Mouse (Mus musculus): ENCODE data around the gene Morn1. TPM values are rescaled to one million over a fixed set of nuclear protein-coding genes. Genes with fewer than 3 reads are reported as not detected.

The Morn1 gene
- polyA plus RNA-seq, 1 experiment from 2014 or later: 8.9 TPM

GRCm38 (mm10) chr4:155173822-155174785 lies 87.7 kb downstream of the Morn1 start:
- peak overlapping the region; percentile 23; the same call in 1 of the 2 replicates for H3K4me2 ChIP-seq (replicated peaks)
- WGBS: 20% methylated on average over 17 of the region's 17 CpGs
- peaks cover 82% of the 10 kb centered on the region for H3K4me1 ChIP-seq
- H3K27ac ChIP-seq (replicated peaks): peak overlapping the region; percentile 86
- H3K4me3 ChIP-seq: no peak overlapping the region
- peak overlapping the region; percentile 26; the same call in 1 of the 2 replicates for H3K9ac ChIP-seq (replicated peaks)
- ATAC-seq (replicated peaks): 0 out of 2 replicates have a peak, but pooled peaks have one; percentile 1
- H3K36me3 ChIP-seq: no peaks in the 10 kb centered on the region
- no peaks in the 10 kb centered on the region for H3K9me3 ChIP-seq
- H3K27me3 ChIP-seq: no peaks in the 10 kb centered on the region

- Histone ChIP-seq H3K4me1 (peaks cover 78% of the 10 kb centered on the region), H3K9ac (replicated peaks) (no peak overlapping the region), H3K9me3 (no peaks in the 10 kb centered on the region), H3K27ac (replicated peaks) (no peak overlapping the region), H3K27me3 (no peaks in the 10 kb centered on the region), H3K36me3 (no peaks in the 10 kb centered on the region), H3K4me2 (replicated peaks) (no peak overlapping the region), H3K4me3 (no peak overlapping the region)
- no peak for ATAC-seq (replicated peaks)
- 72% methylated on average over 3 of the region's 3 CpGs for WGBS
Observed at GRCm38 (mm10) chr4:155176210-155176609, 89.8 kb downstream of the Morn1 start.

DNA sequence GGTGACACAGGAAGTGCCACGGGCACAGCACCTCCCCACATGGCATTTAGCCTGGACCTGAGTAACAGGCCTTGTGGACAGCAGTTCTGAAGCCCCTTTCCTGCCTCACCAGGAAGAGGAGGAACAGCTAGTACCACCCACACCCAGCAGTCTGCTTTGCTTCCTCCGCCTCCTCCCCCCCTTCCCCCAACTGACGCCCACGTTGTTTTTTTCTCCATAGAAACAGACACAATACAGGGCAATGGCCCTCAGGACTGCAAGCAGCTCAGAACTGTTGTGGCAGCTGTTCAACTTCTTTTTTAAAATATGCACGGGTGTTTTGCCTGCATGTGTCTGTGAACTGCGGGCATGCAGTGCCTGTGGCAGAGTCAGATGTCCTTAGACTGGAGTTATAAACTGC lies 91.9 kb downstream of the Morn1 start:
- H3K36me3 ChIP-seq: no peaks in the 10 kb centered on the region
- no peaks in the 10 kb centered on the region for H3K27me3 ChIP-seq
- H3K9ac ChIP-seq (replicated peaks): 0 out of 2 replicates have a peak overlapping the region, but pooled peaks have one; percentile 17
- H3K4me3 ChIP-seq: no peak overlapping the region
- 2% methylated on average over 6 of the region's 6 CpGs for WGBS
- ATAC-seq (replicated peaks): peak; percentile 65
- H3K9me3 ChIP-seq: no peaks in the 10 kb centered on the region
- H3K4me2 ChIP-seq (replicated peaks): peak overlapping the region; percentile 10
- H3K4me1 ChIP-seq: peaks cover 57% of the 10 kb centered on the region
- H3K27ac ChIP-seq (replicated peaks): peak overlapping the region; percentile 64

- H3K4me2 ChIP-seq (replicated peaks): no peak overlapping the region
- H3K9ac ChIP-seq (replicated peaks): no peak overlapping the region
- H3K27me3 ChIP-seq: no peaks in the 10 kb centered on the region
- no peak overlapping the region for H3K4me3 ChIP-seq
- H3K9me3 ChIP-seq: no peaks in the 10 kb centered on the region
- H3K27ac ChIP-seq (replicated peaks): peak overlapping the region; percentile 64
- no peaks in the 10 kb centered on the region for H3K36me3 ChIP-seq
- no peak for ATAC-seq (replicated peaks)
- peaks cover 50% of the 10 kb centered on the region for H3K4me1 ChIP-seq
- 32% methylated on average over 3 of the region's 3 CpGs for WGBS
Observed at GRCm38 (mm10) chr4:155178981-155179512, 92.7 kb downstream of the Morn1 start.

GRCm38 (mm10) chr4:155183201-155183600 lies 96.8 kb downstream of the Morn1 start:
- H3K9me3 ChIP-seq: no peaks in the 10 kb centered on the region
- H3K4me2 ChIP-seq (replicated peaks): no peak overlapping the region
- ATAC-seq (replicated peaks): no peak
- H3K4me3 ChIP-seq: no peak overlapping the region
- 90% methylated on average over 7 of the region's 7 CpGs for WGBS
- H3K36me3 ChIP-seq: no peaks in the 10 kb centered on the region
- no peak overlapping the region for H3K27ac ChIP-seq (replicated peaks)
- no peaks in the 10 kb centered on the region for H3K27me3 ChIP-seq
- no peak overlapping the region for H3K9ac ChIP-seq (replicated peaks)
- peaks cover 43% of the 10 kb centered on the region for H3K4me1 ChIP-seq

- Histone ChIP-seq H3K4me3 (no peak overlapping the region), H3K9me3 (no peaks in the 10 kb centered on the region), H3K27me3 (no peaks in the 10 kb centered on the region), H3K4me1 (peaks cover 41% of the 10 kb centered on the region), H3K36me3 (no peaks in the 10 kb centered on the region), H3K27ac (replicated peaks) (no peak overlapping the region), H3K4me2 (replicated peaks) (no peak overlapping the region), H3K9ac (replicated peaks) (no peak overlapping the region)
- no peak for ATAC-seq (replicated peaks)
- WGBS: 80% methylated on average over 18 of the region's 18 CpGs
Observed at GRCm38 (mm10) chr4:155184248-155185070, 98.1 kb downstream of the Morn1 start.

DNA sequence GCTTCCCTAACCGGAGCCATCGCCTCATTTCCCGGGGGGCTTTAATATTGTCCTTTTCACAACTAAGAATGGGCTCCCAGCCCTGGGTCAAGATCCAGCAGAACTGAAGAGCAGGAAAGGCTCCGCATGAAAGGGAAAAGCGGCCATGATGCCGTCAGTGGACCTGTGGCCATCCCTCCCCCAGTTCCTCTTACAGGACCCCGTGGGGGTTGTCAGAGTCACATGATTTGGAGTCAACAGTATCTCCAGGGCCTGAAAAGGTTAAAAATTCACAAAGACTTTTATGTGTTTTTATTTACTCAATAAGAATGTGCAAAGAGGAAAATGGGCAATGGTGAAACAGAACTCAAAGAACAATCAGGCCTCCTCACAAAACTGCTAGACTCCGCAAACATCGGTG lies 99.5 kb downstream of the Morn1 start:
- peaks cover 52% of the 10 kb centered on the region for H3K4me1 ChIP-seq
- 91% methylated on average over 9 of the region's 9 CpGs for WGBS

GRCm38 (mm10) chr4:155187192-155187674 lies 100.9 kb downstream of the Morn1 start:
- Histone ChIP-seq H3K36me3 (no peaks in the 10 kb centered on the region), H3K4me2 (replicated peaks) (no peak overlapping the region), H3K9ac (replicated peaks) (no peak overlapping the region), H3K9me3 (no peaks in the 10 kb centered on the region), H3K4me1 (peaks cover 57% of the 10 kb centered on the region), H3K27ac (replicated peaks) (peak overlapping the region; percentile 14; the same call in 1 of the 2 replicates), H3K27me3 (no peaks in the 10 kb centered on the region), H3K4me3 (no peak overlapping the region)
- no peak for ATAC-seq (replicated peaks)
- 63% methylated on average over 3 of the region's 3 CpGs for WGBS

More for the DNA sequence above, 99.5 kb downstream of the Morn1 start:
- Histone ChIP-seq H3K27ac (replicated peaks) (no peak overlapping the region), H3K4me2 (replicated peaks) (no peak overlapping the region), H3K4me3 (no peak overlapping the region), H3K36me3 (no peaks in the 10 kb centered on the region), H3K27me3 (no peaks in the 10 kb centered on the region), H3K9ac (replicated peaks) (no peak overlapping the region), H3K9me3 (no peaks in the 10 kb centered on the region)
- no peak for ATAC-seq (replicated peaks)

DNA sequence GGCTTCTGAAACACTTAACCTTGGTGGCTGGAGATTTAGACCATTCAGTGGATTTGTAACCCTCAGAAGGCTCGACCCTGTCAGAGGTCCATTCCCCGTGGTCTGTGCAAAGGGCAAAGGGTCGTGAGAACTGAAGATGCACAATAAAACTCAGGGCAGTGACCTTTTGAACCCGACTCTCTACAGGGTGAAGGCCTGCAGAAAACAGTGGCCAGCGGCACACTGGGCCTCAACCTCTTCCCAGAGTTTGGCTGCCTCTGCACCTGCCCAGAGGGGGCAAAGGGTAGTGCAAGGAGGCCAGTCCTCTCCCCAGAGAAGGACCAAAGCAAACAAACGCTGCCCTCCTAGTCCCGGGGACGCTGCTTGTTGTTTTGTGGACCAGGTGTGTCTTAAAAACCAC lies 102.0 kb downstream of the Morn1 start:
- Histone ChIP-seq H3K9me3 (no peaks in the 10 kb centered on the region), H3K27ac (replicated peaks) (no peak overlapping the region), H3K4me2 (replicated peaks) (no peak overlapping the region), H3K36me3 (no peaks in the 10 kb centered on the region), H3K27me3 (no peaks in the 10 kb centered on the region), H3K4me1 (peaks cover 65% of the 10 kb centered on the region), H3K9ac (replicated peaks) (no peak overlapping the region), H3K4me3 (no peak overlapping the region)
- ATAC-seq (replicated peaks): no peak
- 11% methylated on average over 8 of the region's 8 CpGs for WGBS

GRCm38 (mm10) chr4:155188803-155189202 lies 102.4 kb downstream of the Morn1 start:
- no peak overlapping the region for H3K4me3 ChIP-seq
- no peak overlapping the region for H3K4me2 ChIP-seq (replicated peaks)
- H3K36me3 ChIP-seq: no peaks in the 10 kb centered on the region
- no peak overlapping the region for H3K9ac ChIP-seq (replicated peaks)
- no peaks in the 10 kb centered on the region for H3K27me3 ChIP-seq
- peaks cover 69% of the 10 kb centered on the region for H3K4me1 ChIP-seq
- H3K27ac ChIP-seq (replicated peaks): no peak overlapping the region
- no peak for ATAC-seq (replicated peaks)
- H3K9me3 ChIP-seq: no peaks in the 10 kb centered on the region

- Histone ChIP-seq H3K9ac (replicated peaks) (no peak overlapping the region), H3K4me2 (replicated peaks) (no peak overlapping the region), H3K36me3 (no peaks in the 10 kb centered on the region), H3K27ac (replicated peaks) (no peak overlapping the region), H3K4me3 (no peak overlapping the region), H3K4me1 (peaks cover 62% of the 10 kb centered on the region), H3K27me3 (no peaks in the 10 kb centered on the region), H3K9me3 (no peaks in the 10 kb centered on the region)
- WGBS: 7% methylated on average over 4 of the region's 4 CpGs
- ATAC-seq (replicated peaks): 0 out of 2 replicates have a peak, but pooled peaks have one; percentile 24
Observed at GRCm38 (mm10) chr4:155189711-155190139, 103.3 kb downstream of the Morn1 start.

Measured in forebrain, embryonic 15.5 days (tissue).